Mouse (Mus musculus): ENCODE data around the gene Fer1l4. TPM values are rescaled to one million over a fixed set of nuclear protein-coding genes. Genes with fewer than 3 reads are reported as not detected.

Fer1l4 gene
- total and polyA plus RNA-seq, 3 experiments: 0.53 TPM; not detected in 2

DNA sequence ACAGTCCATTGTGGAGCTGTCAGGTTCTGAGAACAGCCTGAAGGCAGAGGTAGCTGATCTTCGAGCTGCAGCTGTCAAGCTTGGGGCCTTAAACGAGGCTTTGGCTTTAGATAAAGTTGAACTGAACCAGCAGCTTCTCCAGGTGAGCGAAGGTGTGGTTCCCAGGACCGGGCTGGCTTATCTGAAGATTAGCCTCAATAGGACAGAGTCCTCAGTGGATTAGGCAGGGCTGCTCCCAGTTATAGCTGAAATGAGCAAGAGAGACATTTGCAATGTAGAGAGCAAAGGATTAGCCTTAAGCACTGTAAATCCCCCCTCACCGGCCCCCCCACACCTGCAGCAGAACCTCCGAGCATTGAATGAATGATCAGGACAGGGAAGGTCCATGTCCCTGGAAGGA, 79.4 kb downstream of the Fer1l4 start:
- no peaks in the 10 kb centered on the region for H3K27me3 ChIP-seq (ENCODE audit: insufficient read depth, low read length)
- H3K4me1 ChIP-seq (ENCODE audit: insufficient read depth, low read depth, low read length): 0 out of 2 replicates have a peak, but pooled peaks cover 2% of the 10 kb centered on the region
- peaks cover 89% of the 10 kb centered on the region for H3K36me3 ChIP-seq (replicated peaks)
- no peaks in the 10 kb centered on the region for H3K9me3 ChIP-seq (replicated peaks)
- DNase-seq (ENCODE audit: low spot score) (no peak), ATAC-seq (ENCODE audit: extremely low read depth, insufficient number of reproducible peaks, low FRiP score, poor library complexity, severe bottlenecking) (no peak)
- TF ChIP-seq CTCF (IDR thresholded peaks at IDR 0.05; ENCODE audit: low read depth, low read length) (no peak), POLR2AphosphoS5 (IDR thresholded peaks at IDR 0.05; ENCODE audit: insufficient replicate concordance, low read depth, low read length) (no peak), TAL1 (conservative IDR thresholded peaks at IDR 0.05; ENCODE audit: low read depth, low read length) (no peak), GATA1 (IDR thresholded peaks at IDR 0.05; ENCODE audit: borderline replicate concordance, low read length) (no peak), GATA2 (IDR thresholded peaks at IDR 0.05; ENCODE audit: borderline replicate concordance, low read depth, low read length) (no peak)
- no peak overlapping the region for H3K4me3 ChIP-seq (ENCODE audit: low read depth, low read length)

Other genes with a start within 250 kb of the Fer1l4 start
- 9.2 and 12.8 TPM in 2 replicates for gene BC029722, start 233.5 kb downstream of the Fer1l4 start, total RNA-seq (2014; fragmentation: Nextera tagmentation)
- gene BC029722, start 233.5 kb downstream of the Fer1l4 start, total RNA-seq (2017): 19.0 and 20.4 TPM in 2 replicates
- gene BC029722, start 233.5 kb downstream of the Fer1l4 start, polyA plus RNA-seq (2012): 36.3 and 45.0 TPM in 2 replicates
- 261 and 324 TPM in 2 replicates for gene Eif6, start 226.0 kb downstream of the Fer1l4 start, total RNA-seq (2014; fragmentation: Nextera tagmentation)
- gene Eif6, start 226.0 kb downstream of the Fer1l4 start, total RNA-seq (2017): 91.5 and 148 TPM in 2 replicates
- 251 and 369 TPM in 2 replicates for gene Eif6, start 226.0 kb downstream of the Fer1l4 start, polyA plus RNA-seq (2012)
- not detected in 2 replicates for gene Fam83c, start 218.1 kb downstream of the Fer1l4 start, total RNA-seq (2014; fragmentation: Nextera tagmentation)
- 0.22 TPM in 1 of 2 replicates, not detected in the other for gene Fam83c, start 218.1 kb downstream of the Fer1l4 start, total RNA-seq (2017)
- gene Fam83c, start 218.1 kb downstream of the Fer1l4 start, polyA plus RNA-seq (2012): not detected in 2 replicates
- gene Uqcc1, start 122.6 kb downstream of the Fer1l4 start, total RNA-seq (2014; fragmentation: Nextera tagmentation): 27.8 and 29.9 TPM in 2 replicates
- gene Uqcc1, start 122.6 kb downstream of the Fer1l4 start, total RNA-seq (2017): 35.8 and 39.1 TPM in 2 replicates
- 4.2 TPM in 2 replicates for gene Uqcc1, start 122.6 kb downstream of the Fer1l4 start, polyA plus RNA-seq (2012)
- gene Gm15557, start 112.2 kb downstream of the Fer1l4 start, total RNA-seq (2014; fragmentation: Nextera tagmentation): 0.60 TPM in 1 of 2 replicates, not detected in the other
- gene Gm15557, start 112.2 kb downstream of the Fer1l4 start, total RNA-seq (2017): 0.11 TPM in 1 of 2 replicates, not detected in the other
- gene Gm15557, start 112.2 kb downstream of the Fer1l4 start, polyA plus RNA-seq (2012): 0.05 and 0.06 TPM in 2 replicates
- gene Gdf5, start 107.6 kb downstream of the Fer1l4 start, total RNA-seq (2014; fragmentation: Nextera tagmentation): 2.2 TPM in 1 of 2 replicates, not detected in the other
- gene Gdf5, start 107.6 kb downstream of the Fer1l4 start, total RNA-seq (2017): 0.06 and 0.11 TPM in 2 replicates
- not detected in 2 replicates for gene Gdf5, start 107.6 kb downstream of the Fer1l4 start, polyA plus RNA-seq (2012)
- 11.6 and 12.3 TPM in 2 replicates for gene Cep250, start 96.5 kb downstream of the Fer1l4 start, total RNA-seq (2014; fragmentation: Nextera tagmentation)
- 49.2 and 54.7 TPM in 2 replicates for gene Cep250, start 96.5 kb downstream of the Fer1l4 start, total RNA-seq (2017)
- 17.3 and 19.9 TPM in 2 replicates for gene Cep250, start 96.5 kb downstream of the Fer1l4 start, polyA plus RNA-seq (2012)
- gene 6430550D23Rik, start 45.0 kb downstream of the Fer1l4 start, total RNA-seq (2014; fragmentation: Nextera tagmentation): 2.3 and 2.4 TPM in 2 replicates
- 0.71 and 1.6 TPM in 2 replicates for gene 6430550D23Rik, start 45.0 kb downstream of the Fer1l4 start, total RNA-seq (2017)
- 0.23 and 0.33 TPM in 2 replicates for gene 6430550D23Rik, start 45.0 kb downstream of the Fer1l4 start, polyA plus RNA-seq (2012)
- gene Ergic3, start 44.9 kb downstream of the Fer1l4 start, total RNA-seq (2014; fragmentation: Nextera tagmentation): 189 and 215 TPM in 2 replicates
- 52.9 and 58.0 TPM in 2 replicates for gene Ergic3, start 44.9 kb downstream of the Fer1l4 start, total RNA-seq (2017)
- 42.6 and 51.8 TPM in 2 replicates for gene Ergic3, start 44.9 kb downstream of the Fer1l4 start, polyA plus RNA-seq (2012)
- 1.4 and 4.9 TPM in 2 replicates for gene Spag4, start 12.2 kb upstream of the Fer1l4 start, total RNA-seq (2014; fragmentation: Nextera tagmentation)
- 0.64 and 0.93 TPM in 2 replicates for gene Spag4, start 12.2 kb upstream of the Fer1l4 start, total RNA-seq (2017)
- 0.82 and 1.3 TPM in 2 replicates for gene Spag4, start 12.2 kb upstream of the Fer1l4 start, polyA plus RNA-seq (2012)
- gene Cpne1, start 59.0 kb upstream of the Fer1l4 start, total RNA-seq (2014; fragmentation: Nextera tagmentation): 43.2 and 63.3 TPM in 2 replicates
- 40.1 and 42.0 TPM in 2 replicates for gene Cpne1, start 59.0 kb upstream of the Fer1l4 start, total RNA-seq (2017)
- gene Cpne1, start 59.0 kb upstream of the Fer1l4 start, polyA plus RNA-seq (2012): 55.9 and 73.7 TPM in 2 replicates
- gene Rbm12, start 59.0 kb upstream of the Fer1l4 start, total RNA-seq (2014; fragmentation: Nextera tagmentation): 50.5 and 67.5 TPM in 2 replicates
- 25.4 and 39.7 TPM in 2 replicates for gene Rbm12, start 59.0 kb upstream of the Fer1l4 start, total RNA-seq (2017)
- 5.6 TPM in 2 replicates for gene Rbm12, start 59.0 kb upstream of the Fer1l4 start, polyA plus RNA-seq (2012)
- 17.3 and 17.6 TPM in 2 replicates for gene Gm28036, start 74.1 kb upstream of the Fer1l4 start, total RNA-seq (2014; fragmentation: Nextera tagmentation)
- gene Gm28036, start 74.1 kb upstream of the Fer1l4 start, total RNA-seq (2017): 12.0 and 15.6 TPM in 2 replicates
- gene Gm28036, start 74.1 kb upstream of the Fer1l4 start, polyA plus RNA-seq (2012): 9.0 and 13.5 TPM in 2 replicates
- gene Romo1, start 91.1 kb upstream of the Fer1l4 start, total RNA-seq (2014; fragmentation: Nextera tagmentation): 99.3 and 127 TPM in 2 replicates
- gene Romo1, start 91.1 kb upstream of the Fer1l4 start, total RNA-seq (2017): 38.4 and 52.4 TPM in 2 replicates
- 300 and 385 TPM in 2 replicates for gene Romo1, start 91.1 kb upstream of the Fer1l4 start, polyA plus RNA-seq (2012)
- gene Nfs1, start 91.2 kb upstream of the Fer1l4 start, total RNA-seq (2014; fragmentation: Nextera tagmentation): 27.9 and 33.9 TPM in 2 replicates
- 46.2 and 49.1 TPM in 2 replicates for gene Nfs1, start 91.2 kb upstream of the Fer1l4 start, total RNA-seq (2017)
- 31.4 and 36.3 TPM in 2 replicates for gene Nfs1, start 91.2 kb upstream of the Fer1l4 start, polyA plus RNA-seq (2012)
- gene Rbm39, start 127.3 kb upstream of the Fer1l4 start, total RNA-seq (2014; fragmentation: Nextera tagmentation): 781 and 795 TPM in 2 replicates
- 710 and 759 TPM in 2 replicates for gene Rbm39, start 127.3 kb upstream of the Fer1l4 start, total RNA-seq (2017)
- 282 and 295 TPM in 2 replicates for gene Rbm39, start 127.3 kb upstream of the Fer1l4 start, polyA plus RNA-seq (2012)
- gene Phf20, start 143.5 kb upstream of the Fer1l4 start, total RNA-seq (2014; fragmentation: Nextera tagmentation): 63.5 and 63.9 TPM in 2 replicates
- gene Phf20, start 143.5 kb upstream of the Fer1l4 start, total RNA-seq (2017): 45.8 and 48.2 TPM in 2 replicates
- gene Phf20, start 143.5 kb upstream of the Fer1l4 start, polyA plus RNA-seq (2012): 29.5 and 37.8 TPM in 2 replicates

Data from G1E (cell line).